Mouse (Mus musculus) CH12.LX (cell line): Measurements from ENCODE around the gene Lrrc4b. TPM values are rescaled to one million over a fixed set of nuclear protein-coding genes. Genes with fewer than 3 reads are reported as not detected.

Experiments
- DNase-seq: peaks from one replicate; pipeline ENCODE4 v3.0.0-alpha.2; 2013; ENCODE audit errors: extremely low read depth
- H3K27ac ChIP-seq: 2 replicates; pipeline ENCODE4 v1.5.1; 2012; ENCODE audit warnings: low read depth, mild to moderate bottlenecking, control low read depth, moderate library complexity; ENCODE audit not compliant: insufficient read depth
- H3K27me3 ChIP-seq: replicated peaks from 2 replicates; pipeline ENCODE3; 2012; ENCODE audit warnings: inconsistent platforms
- H3K36me3 ChIP-seq, 2 experiments: replicated peaks in 1 of 2; 2 replicates each; pipeline versions ENCODE3 to v1.6.1; 2012; ENCODE audit warnings: inconsistent platforms in 1 of 2, low read length in 1 of 2, mild to moderate bottlenecking in 1 of 2, mixed read lengths in 1 of 2, moderate library complexity in 1 of 2; ENCODE audit not compliant: control insufficient read depth in 1 of 2, insufficient read depth in 1 of 2
- H3K4me1 ChIP-seq, 2 experiments: 2 replicates each; pipeline ENCODE4 v1.6.1; 2012; ENCODE audit warnings: inconsistent platforms in 1 of 2, moderate library complexity in 1 of 2; ENCODE audit not compliant: insufficient read depth in 2 of 2, control insufficient read depth in 1 of 2
- H3K4me2 ChIP-seq: 2 replicates; pipeline ENCODE4 v1.6.1; 2012; ENCODE audit warnings: low read depth, mild to moderate bottlenecking, control low read depth; ENCODE audit not compliant: poor library complexity, insufficient read depth, severe bottlenecking
- H3K4me3 ChIP-seq, 3 experiments: fragments of 150-350 bp in 1 of 3; sonication (generic) in 1 of 3; replicated peaks in 1 of 3; 2 replicates each; pipeline versions ENCODE3 to v1.5.1; 2011 to 2012; ENCODE audit warnings: low read depth in 2 of 3, low read length in 2 of 3, mild to moderate bottlenecking in 2 of 3, moderate library complexity in 2 of 3, control low read depth in 1 of 3, improper control_type of control experiment in 1 of 3, inconsistent platforms in 1 of 3, mixed read lengths in 1 of 3; ENCODE audit not compliant: poor library complexity in 1 of 3
- H3K79me2 ChIP-seq: replicated peaks from 2 replicates; pipeline ENCODE4 v1.6.1; 2012; ENCODE audit warnings: mild to moderate bottlenecking, moderate library complexity; ENCODE audit not compliant: control insufficient read depth, poor library complexity, insufficient read depth, severe bottlenecking; ENCODE audit errors: extremely low read depth
- H3K9ac ChIP-seq: 2 replicates; pipeline ENCODE4 v1.6.1; 2012; ENCODE audit warnings: low read depth, mild to moderate bottlenecking, control low read depth, moderate library complexity; ENCODE audit not compliant: insufficient read depth
- H3K9me3 ChIP-seq: replicated peaks from 2 replicates; pipeline ENCODE3; 2012; ENCODE audit warnings: low read length, inconsistent platforms, mixed read lengths
- BHLHE40 ChIP-seq: IDR thresholded peaks from 2 replicates; pipeline ENCODE4 v1.6.1; 2011; ENCODE audit warnings: mild to moderate bottlenecking, low read depth, low read length, improper control_type of control experiment
- CTCF ChIP-seq, 2 experiments: IDR thresholded peaks in 1 of 2; conservative IDR thresholded peaks in 1 of 2; 2 replicates each; pipeline ENCODE4 v1.5.1; 2011 to 2012; ENCODE audit warnings: low read depth in 2 of 2, low read length in 2 of 2, improper control_type of control experiment in 1 of 2, inconsistent platforms in 1 of 2, mild to moderate bottlenecking in 1 of 2, moderate library complexity in 1 of 2
- E2F4 ChIP-seq: IDR thresholded peaks from 2 replicates; pipeline ENCODE4 v1.6.1; 2011; ENCODE audit warnings: low read depth, low read length, improper control_type of control experiment; ENCODE audit not compliant: insufficient replicate concordance
- EP300 ChIP-seq: IDR thresholded peaks from 2 replicates; pipeline ENCODE4 v1.6.1; 2011; ENCODE audit warnings: low read length, improper control_type of control experiment
- GABPA ChIP-seq: IDR thresholded peaks from 2 replicates; pipeline ENCODE4 v1.6.1; 2012; ENCODE audit warnings: low read depth, low read length, improper control_type of control experiment, inconsistent platforms; ENCODE audit not compliant: insufficient replicate concordance
- HCFC1 ChIP-seq: IDR thresholded peaks from 2 replicates; pipeline ENCODE4 v1.6.1; 2012; ENCODE audit warnings: low read depth, mild to moderate bottlenecking, inconsistent platforms, low read length, improper control_type of control experiment
- IRF4 ChIP-seq: IDR thresholded peaks from 2 replicates; pipeline ENCODE4 v1.6.1; 2014; ENCODE audit warnings: low read depth, mild to moderate bottlenecking, inconsistent platforms, low read length, improper control_type of control experiment
- JUND ChIP-seq: conservative IDR thresholded peaks from 2 replicates; pipeline ENCODE4 v1.6.1; 2011; ENCODE audit warnings: low read depth, low read length, improper control_type of control experiment
- KAT2A ChIP-seq: IDR thresholded peaks from 2 replicates; pipeline ENCODE4 v1.6.1; 2012; ENCODE audit warnings: low read length, improper control_type of control experiment, inconsistent platforms; ENCODE audit not compliant: insufficient replicate concordance
- MAFK ChIP-seq: IDR thresholded peaks from 2 replicates; pipeline ENCODE4 v1.6.1; 2011; ENCODE audit warnings: low read length, improper control_type of control experiment; ENCODE audit not compliant: insufficient replicate concordance
- MAX ChIP-seq: IDR thresholded peaks from 2 replicates; pipeline ENCODE4 v1.6.1; 2011; ENCODE audit warnings: low read length, improper control_type of control experiment
- MAZ ChIP-seq: IDR thresholded peaks from 2 replicates; pipeline ENCODE4 v1.6.1; 2012; ENCODE audit warnings: low read depth, mild to moderate bottlenecking, inconsistent platforms, low read length, improper control_type of control experiment, moderate library complexity
- MEF2A ChIP-seq: IDR thresholded peaks from 2 replicates; pipeline ENCODE4 v1.6.1; 2014; ENCODE audit warnings: low read depth, mild to moderate bottlenecking, inconsistent platforms, low read length, improper control_type of control experiment, borderline replicate concordance
- MXI1 ChIP-seq: IDR thresholded peaks from 2 replicates; pipeline ENCODE4 v1.6.1; 2011; ENCODE audit warnings: mild to moderate bottlenecking, low read depth, low read length, improper control_type of control experiment
- MYC ChIP-seq: IDR thresholded peaks from 2 replicates; pipeline ENCODE4 v1.6.1; 2011; ENCODE audit warnings: low read depth, mild to moderate bottlenecking, improper control_type of control experiment, low read length
- NELFE ChIP-seq: IDR thresholded peaks from 2 replicates; pipeline ENCODE4 v1.6.1; 2011; ENCODE audit warnings: low read depth, low read length, improper control_type of control experiment
- NRF1 ChIP-seq: IDR thresholded peaks from 2 replicates; pipeline ENCODE4 v1.6.1; 2014; ENCODE audit warnings: low read depth, mild to moderate bottlenecking, inconsistent platforms, low read length, improper control_type of control experiment, moderate library complexity
- PAX5 ChIP-seq: IDR thresholded peaks from 2 replicates; pipeline ENCODE4 v1.6.1; 2012; ENCODE audit warnings: low read length, inconsistent platforms, mixed read lengths
- POLR2A ChIP-seq: IDR thresholded peaks from 2 replicates; pipeline ENCODE4 v1.6.1; 2011; ENCODE audit warnings: low read depth, mild to moderate bottlenecking, improper control_type of control experiment, low read length
- POLR2AphosphoS2 ChIP-seq: IDR thresholded peaks from 2 replicates; pipeline ENCODE4 v1.6.1; 2011; ENCODE audit warnings: low read depth, low read length, improper control_type of control experiment
- RAD21 ChIP-seq: IDR thresholded peaks from 2 replicates; pipeline ENCODE4 v1.6.1; 2011; ENCODE audit warnings: low read depth, mild to moderate bottlenecking, low read length, improper control_type of control experiment, moderate library complexity
- SIN3A ChIP-seq: IDR thresholded peaks from 2 replicates; pipeline ENCODE4 v1.6.1; 2012; ENCODE audit warnings: low read length, improper control_type of control experiment, inconsistent platforms
- TBP ChIP-seq: conservative IDR thresholded peaks from 2 replicates; pipeline ENCODE4 v1.6.1; 2011; ENCODE audit warnings: low read depth, low read length, improper control_type of control experiment
- TCF12 ChIP-seq: IDR thresholded peaks from 2 replicates; pipeline ENCODE4 v1.6.1; 2014; ENCODE audit warnings: low read depth, mild to moderate bottlenecking, inconsistent platforms, low read length, improper control_type of control experiment
- UBTF ChIP-seq: IDR thresholded peaks from 2 replicates; pipeline ENCODE4 v1.6.1; 2012; ENCODE audit warnings: low read depth, mild to moderate bottlenecking, inconsistent platforms, low read length, improper control_type of control experiment, moderate library complexity
- USF1 ChIP-seq: IDR thresholded peaks from 2 replicates; pipeline ENCODE4 v1.6.1; 2014; ENCODE audit warnings: low read depth, mild to moderate bottlenecking, inconsistent platforms, low read length, improper control_type of control experiment
- ZC3H11A ChIP-seq: IDR thresholded peaks from 2 replicates; pipeline ENCODE4 v1.6.1; 2012; ENCODE audit warnings: low read depth, mild to moderate bottlenecking, inconsistent platforms, low read length, improper control_type of control experiment
- ZNF384 ChIP-seq: IDR thresholded peaks from 2 replicates; pipeline ENCODE4 v1.6.1; 2012; ENCODE audit warnings: low read depth, low read length, improper control_type of control experiment, inconsistent platforms
- dilution Hi-C: fragments of 300-500 bp; cut with MboI; formaldehyde crosslinking; loops from 2 replicates; pipeline ENCODE4 v1.14.3; 2020; ENCODE audit warnings: low sequenced_read_pairs; ENCODE audit not compliant: extremely low pct_unique_long_range_greater_than_20kb, extremely low pct_ligation_motif_present
- in situ Hi-C: fragments of 300-500 bp; cut with MboI; formaldehyde crosslinking; loops from 3 replicates; pipeline ENCODE4 v1.14.3; 2019; ENCODE audit warnings: low sequenced_read_pairs, low pct_ligation_motif_present, low pct_unique_long_range_greater_than_20kb, mixed read lengths
- polyA plus RNA-seq: library from polyadenylated mRNA; unstranded; fragments of >175 nt; gene quantifications from 2 replicates; pipeline ENCODE4 v1.2.1, GENCODE M21; 2012; ENCODE audit warnings: low read depth; ENCODE audit not compliant: insufficient read length
- total RNA-seq, 2 experiments: library from RNA; depleted of rRNA; stranded (reverse); fragments of 300-350 nt in 1 of 2; fragments of >200 nt in 1 of 2; gene quantifications; 2 replicates each; pipeline ENCODE4 v1.2.3; 2012 to 2014

Gene Lrrc4b
- total and polyA plus RNA-seq, 3 experiments, result 0.04 TPM; not detected in 2

DNA sequence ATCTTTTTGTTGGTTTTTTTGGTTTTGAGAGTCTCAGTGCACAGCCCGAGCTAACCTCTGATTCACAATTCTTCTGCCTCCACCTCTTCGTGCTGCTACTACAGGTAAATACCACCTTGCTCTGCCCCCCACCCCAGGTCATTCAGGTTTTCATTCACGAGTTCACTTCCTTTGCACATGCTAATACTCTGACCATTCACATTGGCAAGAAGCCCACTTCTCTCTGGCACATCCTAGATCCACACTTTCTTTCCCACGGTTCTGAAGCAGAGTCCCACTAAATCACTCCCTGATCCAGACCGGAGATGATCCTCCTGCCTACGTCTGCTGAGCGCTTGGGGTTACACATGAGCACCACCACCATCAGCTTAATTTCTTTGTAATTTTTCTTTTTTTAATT, 66.3 kb downstream of the Lrrc4b start:
- Histone ChIP-seq H3K4me3 (no peak overlapping the region), H3K27me3 (no peaks in the 10 kb centered on the region), H3K9me3 (no peaks in the 10 kb centered on the region), H3K27ac (no peak overlapping the region), H3K4me2 (peak overlapping the region; percentile 77), H3K4me1 (peaks cover 4 to 21% of the 10 kb centered on the region in 2 experiments; a peak in 3 of 4 replicates), H3K9ac (peak overlapping the region; percentile 83; the same call in 1 of the 2 replicates), H3K36me3 (peaks cover 28 to 49% of the 10 kb centered on the region in 2 experiments), H3K79me2 (peaks cover 8% of the 10 kb centered on the region; the same call in 1 of the 2 replicates)
- no peak for TF ChIP-seq EP300
- TF ChIP-seq E2F4, result no peak
- no peak for TF ChIP-seq IRF4
- no peak for TF ChIP-seq MXI1
- TF ChIP-seq TBP, result no peak
- no peak for TF ChIP-seq PAX5
- no peak for TF ChIP-seq MYC
- TF ChIP-seq ZC3H11A, result no peak
- no peak for TF ChIP-seq CTCF (conservative IDR thresholded peaks at IDR 0.05 in 1 of 2, IDR thresholded peaks at IDR 0.05 in 1 of 2; ENCODE audit: low read depth in 2 of 2, low read length in 2 of 2)
- no peak for TF ChIP-seq SIN3A
- no peak for TF ChIP-seq ZNF384
- TF ChIP-seq MAX, result no peak
- no peak for TF ChIP-seq GABPA
- no peak for TF ChIP-seq USF1
- no peak for TF ChIP-seq POLR2AphosphoS2
- DNase-seq, result no peak
- in situ Hi-C loops (loop anchor here (10.0 kb wide), 1 partner anchor 230 kb away; the partner anchor contains the start of gene Gm15517), dilution Hi-C loops (no loop called here)

GRCm38 (mm10) chr7:44495992-44496770, 67.4 kb downstream of the Lrrc4b start, which contains the start of the genes Emc10 and Fam71e1:
Emc10 (minus strand) TSS chr7:44496529.
Fam71e1 (plus strand) TSS chr7:44496581.
- Histone ChIP-seq H3K9me3 (no peaks in the 10 kb centered on the region), H3K9ac (peak within 1 kb of the TSS; percentile 83), H3K4me1 (peaks cover 4 to 21% of the 10 kb centered on the region in 2 experiments; a peak in 3 of 4 replicates), H3K27me3 (no peaks in the 10 kb centered on the region), H3K4me2 (peak within 1 kb of the TSS; percentile 77), H3K4me3 (peak within 1 kb of the TSS; percentile 70 to 76 (median 73)), H3K36me3 (peaks cover 18 to 46% of the 10 kb centered on the region in 2 experiments), H3K27ac (peak within 1 kb of the TSS; percentile 67), H3K79me2 (peaks cover 8% of the 10 kb centered on the region; the same call in 1 of the 2 replicates)
- in situ Hi-C loops, result loop anchor here (10.0 kb wide), 1 partner anchor 231 kb away; the partner anchor contains the start of gene Gm15517
- DNase-seq, result peak; percentile 99
- dilution Hi-C loops, result no loop called here
- peak; percentile 97 for TF ChIP-seq GABPA
- no peak for TF ChIP-seq RAD21
- TF ChIP-seq SIN3A, result peak; percentile 15; the same call in 1 of the 2 replicates
- TF ChIP-seq BHLHE40, result peak; percentile 98
- peak; percentile 77; the same call in 1 of the 2 replicates for TF ChIP-seq POLR2AphosphoS2
- TF ChIP-seq KAT2A, result peak; percentile 68; the same call in 1 of the 2 replicates
- TF ChIP-seq TCF12, result peak; percentile 65
- TF ChIP-seq NRF1, result peak; percentile 96
- 0 out of 2 replicates have a peak, but pooled peaks have one; percentile 20 for TF ChIP-seq JUND
- TF ChIP-seq HCFC1, result peak; percentile 78
- TF ChIP-seq ZNF384, result no peak; the same call in 1 of the 2 replicates
- TF ChIP-seq POLR2A, result peak; percentile 96
- TF ChIP-seq PAX5, result no peak
- 0 out of 2 replicates have a peak, but pooled peaks have one; percentile 22 for TF ChIP-seq MAFK
- peak; percentile 91; the same call in 1 of the 2 replicates for TF ChIP-seq NELFE
- no peak for TF ChIP-seq ZC3H11A
- peak; percentile 85 for TF ChIP-seq IRF4
- 0 out of 2 replicates have a peak, but pooled peaks have one; percentile 25 for TF ChIP-seq UBTF
- no peak; the same call in 1 of the 2 replicates for TF ChIP-seq MAZ
- TF ChIP-seq MAX, result peak; percentile 69; the same call in 1 of the 2 replicates
- peak; percentile 58 for TF ChIP-seq MYC
- TF ChIP-seq MEF2A, result no peak; the same call in 1 of the 2 replicates
- TF ChIP-seq MXI1, result peak; percentile 5; the same call in 1 of the 2 replicates
